25 mouse cellular contexts compared by ENCODE assay signal in genomic region chr10:34511192-34511591, GRCm38 (mm10). TPM values are rescaled to one million over a fixed set of nuclear protein-coding genes. Genes with fewer than 3 reads are reported as not detected.
DNase-seq lines count a peak whose midpoint lies in the region; ATAC-seq and TF ChIP-seq lines count a peak whose summit lies in the region.
"Had no signal": no experiment of that assay in that cellular context is flagged by ENCODE, and none has a peak within 500 bp of the region (broad histone marks: within the 10 kb centered on the region; RNA-seq: fewer than 3 reads in every experiment).

No protein-coding gene starts in this region.

- TF ChIP-seq POLR2A in brain, embryonic 14.5 days (IDR thresholded peaks at IDR 0.05; ENCODE audit: borderline replicate concordance, extremely low read depth, insufficient read depth, insufficient read length, poor library complexity, severe bottlenecking): no peak

- no peak overlapping the region for H3K4me2 ChIP-seq in forebrain, embryonic 14.5 days (ENCODE audit: low read length)
- H3K4me2 ChIP-seq in forebrain, embryonic 11.5 days (ENCODE audit: low read depth, low read length, severe bottlenecking): no peak overlapping the region
- no peak overlapping the region for H3K4me2 ChIP-seq in stomach, postnatal 0 days (replicated peaks; ENCODE audit: low read depth)
- no peak overlapping the region for H3K4me2 ChIP-seq in heart, embryonic 11.5 days
- H3K4me2 ChIP-seq: forebrain, embryonic 12.5 days; heart, embryonic 12.5 days; hindbrain, embryonic 15.5 days; midbrain, embryonic 12.5 days; neural tube, embryonic 12.5 days had no signal

- no peaks in the 10 kb centered on the region for H3K36me3 ChIP-seq in forebrain, embryonic 14.5 days (ENCODE audit: control insufficient read depth, insufficient read depth, low read length)
- no peaks in the 10 kb centered on the region for H3K36me3 ChIP-seq in forebrain, embryonic 11.5 days (ENCODE audit: control insufficient read depth, insufficient read depth, low read length)
- no peaks in the 10 kb centered on the region for H3K36me3 ChIP-seq in stomach, postnatal 0 days (ENCODE audit: control insufficient read depth, insufficient read depth, low read length)
- no peaks in the 10 kb centered on the region for H3K36me3 ChIP-seq in heart, embryonic 11.5 days (ENCODE audit: control insufficient read depth, insufficient read depth, low read length)
- H3K36me3 ChIP-seq: embryonic facial prominence, embryonic 10.5 days; forebrain, embryonic 12.5 days; heart, embryonic 12.5 days; hindbrain, embryonic 15.5 days; midbrain, embryonic 12.5 days; neural tube, embryonic 12.5 days had no signal

- H3K27me3 ChIP-seq in forebrain, embryonic 14.5 days (replicated peaks; ENCODE audit: control insufficient read depth, insufficient read depth, low read length): no peaks in the 10 kb centered on the region
- no peaks in the 10 kb centered on the region for H3K27me3 ChIP-seq in forebrain, embryonic 11.5 days (ENCODE audit: control insufficient read depth, insufficient read depth, low read length)
- H3K27me3 ChIP-seq in stomach, postnatal 0 days (ENCODE audit: control insufficient read depth, insufficient read depth, low read length): no peaks in the 10 kb centered on the region
- H3K27me3 ChIP-seq in heart, embryonic 11.5 days (ENCODE audit: control insufficient read depth, insufficient read depth, low read length): no peaks in the 10 kb centered on the region
- H3K27me3 ChIP-seq: forebrain, embryonic 12.5 days; heart, embryonic 12.5 days; hindbrain, embryonic 15.5 days; midbrain, embryonic 12.5 days; neural tube, embryonic 12.5 days had no signal

- no peak for ATAC-seq in forebrain, embryonic 14.5 days
- no peak for ATAC-seq in forebrain, embryonic 11.5 days (replicated peaks; ENCODE audit: low FRiP score)
- peak; percentile 36; the same call in 1 of the 2 replicates for ATAC-seq in stomach, postnatal 0 days (ENCODE audit: low FRiP score, low TSS enrichment)
- no peak for ATAC-seq in heart, embryonic 11.5 days (replicated peaks; ENCODE audit: insufficient number of reproducible peaks, low FRiP score, low TSS enrichment)
- ATAC-seq: CD4-positive, CD25-positive, alpha-beta regulatory T cell, adult 4 months had no signal

- WGBS in forebrain, embryonic 14.5 days: 63% methylated on average over 3 of the region's 3 CpGs
- WGBS in forebrain, embryonic 11.5 days: 81% methylated on average over 3 of the region's 3 CpGs
- 43% methylated on average over 3 of the region's 3 CpGs for WGBS in stomach, postnatal 0 days
- WGBS in heart, embryonic 11.5 days (ENCODE audit: insufficient replicate concordance): 72% methylated on average over 3 of the region's 3 CpGs

- intact Hi-C loops in heart, postnatal 14 days (cut with DNase I): no loop called here

- no peaks in the 10 kb centered on the region for H3K9me3 ChIP-seq in forebrain, embryonic 14.5 days (replicated peaks; ENCODE audit: control insufficient read depth, low read length)
- H3K9me3 ChIP-seq in forebrain, embryonic 11.5 days (ENCODE audit: control insufficient read depth, low read length): no peaks in the 10 kb centered on the region
- H3K9me3 ChIP-seq in stomach, postnatal 0 days (ENCODE audit: control insufficient read depth, low read length): no peaks in the 10 kb centered on the region
- H3K9me3 ChIP-seq in heart, embryonic 11.5 days (replicated peaks; ENCODE audit: control insufficient read depth, low read length): no peaks in the 10 kb centered on the region
- H3K9me3 ChIP-seq: embryonic facial prominence, embryonic 10.5 days; forebrain, embryonic 12.5 days; heart, embryonic 12.5 days; hindbrain, embryonic 15.5 days; midbrain, embryonic 12.5 days; neural tube, embryonic 12.5 days had no signal

- H3K9ac ChIP-seq in forebrain, embryonic 14.5 days (ENCODE audit: low read length): no peak overlapping the region
- no peak overlapping the region for H3K9ac ChIP-seq in forebrain, embryonic 11.5 days (ENCODE audit: low read length)
- H3K9ac ChIP-seq in stomach, postnatal 0 days (ENCODE audit: low read length): no peak overlapping the region
- H3K9ac ChIP-seq in heart, embryonic 11.5 days (ENCODE audit: low read depth, low read length): no peak overlapping the region
- H3K9ac ChIP-seq: forebrain, embryonic 12.5 days; heart, embryonic 12.5 days; hindbrain, embryonic 15.5 days; liver, embryonic 14.5 days; midbrain, embryonic 12.5 days; neural tube, embryonic 12.5 days had no signal

- no peak overlapping the region for H3K4me3 ChIP-seq in forebrain, embryonic 14.5 days (ENCODE audit: low read depth, low read length)
- H3K4me3 ChIP-seq in forebrain, embryonic 11.5 days (ENCODE audit: low read depth, low read length): no peak overlapping the region
- H3K4me3 ChIP-seq in stomach, postnatal 0 days (ENCODE audit: low read depth, low read length): no peak overlapping the region
- H3K4me3 ChIP-seq in heart, embryonic 11.5 days (ENCODE audit: low read depth, low read length): no peak overlapping the region
- H3K4me3 ChIP-seq: embryonic facial prominence, embryonic 10.5 days; forebrain, embryonic 12.5 days; heart, embryonic 12.5 days; hindbrain, embryonic 15.5 days; left cerebral cortex, adult 2 months; midbrain, embryonic 12.5 days; neural tube, embryonic 12.5 days had no signal

- no peak for TF ChIP-seq CTCF in brain, embryonic 14.5 days (IDR thresholded peaks at IDR 0.05; ENCODE audit: borderline replicate concordance, extremely low read depth, insufficient read depth, insufficient read length)
- no peak for TF ChIP-seq CTCF in stomach, postnatal 0 days (IDR thresholded peaks at IDR 0.05; ENCODE audit: low read depth)

- no peaks in the 10 kb centered on the region for H3K4me1 ChIP-seq in forebrain, embryonic 14.5 days (ENCODE audit: control insufficient read depth, insufficient read depth, low read length)
- H3K4me1 ChIP-seq in forebrain, embryonic 11.5 days (replicated peaks; ENCODE audit: control insufficient read depth, insufficient read depth, low read length): no peaks in the 10 kb centered on the region
- no peaks in the 10 kb centered on the region; the same call in 1 of the 2 replicates for H3K4me1 ChIP-seq in stomach, postnatal 0 days (replicated peaks; ENCODE audit: control insufficient read depth, insufficient read depth)
- H3K4me1 ChIP-seq in heart, embryonic 11.5 days (ENCODE audit: control insufficient read depth, insufficient read depth, low read length): 0 out of 2 replicates have a peak, but pooled peaks cover 6% of the 10 kb centered on the region
- H3K4me1 ChIP-seq: embryonic facial prominence, embryonic 10.5 days; forebrain, embryonic 12.5 days; hindbrain, embryonic 15.5 days; midbrain, embryonic 12.5 days; neural tube, embryonic 12.5 days had no signal

- DNase-seq in forebrain, embryonic 14.5 days (ENCODE audit: low spot score): peak; percentile 4
- no peak for DNase-seq in forebrain, embryonic 11.5 days (ENCODE audit: low spot score)
- DNase-seq in urinary bladder, postnatal 36 days (ENCODE audit: low spot score in 2 of 2): peak; percentile 33 to 50
- DNase-seq in urinary bladder, postnatal 10 days (ENCODE audit: low spot score): no peak
- DNase-seq in brain, embryonic 14.5 days (ENCODE audit: low read depth): peak; percentile 7
- peak; percentile 34 for DNase-seq in stomach, postnatal 0 days (ENCODE audit: low spot score)
- DNase-seq in heart, postnatal 14 days: no peak
- DNase-seq: cerebellum, postnatal 25 days; heart, postnatal 36 days; kidney, adult 11 months; kidney, postnatal 14 days; layer of hippocampus, adult 9-11 months; right cerebral cortex, postnatal 4 days had no signal

- H3K27ac ChIP-seq in forebrain, embryonic 14.5 days (ENCODE audit: low read depth, low read length): no peak overlapping the region
- no peak overlapping the region for H3K27ac ChIP-seq in forebrain, embryonic 11.5 days (ENCODE audit: low read depth, low read length)
- no peak overlapping the region for H3K27ac ChIP-seq in stomach, postnatal 0 days (replicated peaks)
- H3K27ac ChIP-seq in heart, embryonic 11.5 days (ENCODE audit: low read depth, low read length): no peak overlapping the region
- H3K27ac ChIP-seq: embryonic facial prominence, embryonic 10.5 days; forebrain, embryonic 12.5 days; hindbrain, embryonic 15.5 days; left cerebral cortex, adult 2 months; liver, embryonic 14.5 days; midbrain, embryonic 12.5 days; neural tube, embryonic 12.5 days had no signal

- TF ChIP-seq EP300 in stomach, postnatal 0 days (optimal IDR thresholded peaks at IDR 0.05): no peak

RNA-seq across cellular contexts. Expression of gene Frk, which starts 28.0 kb away (rescaled TPM):
- polyA plus RNA-seq in forebrain, embryonic 14.5 days (2014; fragmentation: Nextera tagmentation; extraction: Ambion mirVana): 0.60 and 1.3 TPM in 2 replicates
- polyA plus RNA-seq in forebrain, embryonic 11.5 days (2014; fragmentation: Nextera tagmentation; extraction: Ambion mirVana): 3.4 and 3.6 TPM in 2 replicates
- polyA plus RNA-seq in brain, embryonic 14.5 days (2012; rRNA removed): 0.28 and 0.66 TPM in 2 replicates
- polyA plus RNA-seq in stomach, postnatal 0 days (2015; fragmentation: Nextera tagmentation; extraction: Ambion mirVana): 10.4 and 11.2 TPM in 2 replicates
- polyA plus RNA-seq in heart, embryonic 11.5 days (2014; fragmentation: Nextera tagmentation; extraction: Ambion mirVana): 5.9 and 6.8 TPM in 2 replicates
- 1 to 10 TPM; 2.3 to 2.7 TPM for total RNA-seq in heart, postnatal 14 days (2021)
- total RNA-seq: granulocyte monocyte progenitor cell, adult 5-6 weeks; monocyte, adult 5-6 weeks had no signal
- polyA plus RNA-seq: CD4-positive, CD25-positive, alpha-beta regulatory T cell, adult 4 months had no signal

Comparison
In these comparisons a context has a peak if more than half of its experiments do, and no peak if none do; other contexts are left out.
1. DNase-seq: peak in forebrain, embryonic 14.5 days (single experiment), urinary bladder, postnatal 36 days (2 of 2), brain, embryonic 14.5 days (single experiment) and stomach, postnatal 0 days (single experiment); none in forebrain, embryonic 11.5 days (single experiment), urinary bladder, postnatal 10 days (single experiment) and heart, postnatal 14 days (0 of 2).